Mouse (Mus musculus) kidney, postnatal 10 days (tissue): ENCODE measurements at regions not wholly inside any gene's neighbourhood (a gene's known extent, or its start where the extent isn't known, plus 50 kb on each side); places are given as distances from the start of the nearest gene placed in this dataset.

Experiments used
- DNase-seq: peaks from one replicate; pipeline ENCODE4 v3.0.0; 2021; ENCODE audit warnings: mixed read lengths

GRCm38 (mm10) chr4:58728641-58729040 lies 58.9 kb downstream of the Olfr267 start:
- no peak for DNase-seq

GRCm38 (mm10) chr4:58726424-58726823 lies 61.1 kb downstream of the Olfr267 start:
- DNase-seq = no peak

GRCm38 (mm10) chr4:58722772-58723171 lies 64.7 kb downstream of the Olfr267 start:
- no peak for DNase-seq

GRCm38 (mm10) chr4:58720682-58721081 lies 66.8 kb downstream of the Olfr267 start:
- DNase-seq = no peak

- no peak for DNase-seq
Observed at GRCm38 (mm10) chr4:58716426-58716825, 71.1 kb downstream of the Olfr267 start.

GRCm38 (mm10) chr4:58715846-58716245 lies 71.7 kb downstream of the Olfr267 start:
- DNase-seq = no peak

- peak; percentile 50 for DNase-seq
Observed at GRCm38 (mm10) chr4:58714221-58714620, 73.3 kb downstream of the Olfr267 start.

GRCm38 (mm10) chr4:58712875-58713274 lies 74.6 kb downstream of the Olfr267 start:
- DNase-seq = no peak

- no peak for DNase-seq
Observed at GRCm38 (mm10) chr4:58712166-58712565, 75.3 kb downstream of the Olfr267 start.

GRCm38 (mm10) chr4:58699236-58699798 lies 88.2 kb downstream of the Olfr267 start:
- no peak for DNase-seq

GRCm38 (mm10) chr4:58698828-58699227 lies 88.7 kb downstream of the Olfr267 start:
- DNase-seq = no peak

GRCm38 (mm10) chr4:58696684-58697083 lies 90.8 kb downstream of the Olfr267 start:
- DNase-seq = peak; percentile 18

GRCm38 (mm10) chr4:58695281-58695680 lies 92.2 kb downstream of the Olfr267 start:
- no peak for DNase-seq

- no peak for DNase-seq
Observed at GRCm38 (mm10) chr4:58693018-58693417, 94.5 kb downstream of the Olfr267 start.

GRCm38 (mm10) chr4:58681926-58682325 lies 105.6 kb downstream of the Olfr267 start:
- DNase-seq = no peak

- no peak for DNase-seq
Observed at GRCm38 (mm10) chr4:58677701-58678385, 109.7 kb downstream of the Olfr267 start.

GRCm38 (mm10) chr4:58671406-58672035 lies 116.0 kb downstream of the Olfr267 start:
- DNase-seq = no peak

- DNase-seq = peak; percentile 31
Observed at GRCm38 (mm10) chr4:58670906-58671250, 116.6 kb downstream of the Olfr267 start.

GRCm38 (mm10) chr4:58670107-58670905 lies 116.6 kb upstream of the Lpar1 start:
- DNase-seq = peak; percentile 58

GRCm38 (mm10) chr4:58668368-58669153 lies 114.9 kb upstream of the Lpar1 start:
- DNase-seq = no peak

GRCm38 (mm10) chr4:58663628-58664205 lies 110.0 kb upstream of the Lpar1 start:
- no peak for DNase-seq

GRCm38 (mm10) chr4:58661781-58662293 lies 108.1 kb upstream of the Lpar1 start:
- peak; percentile 22 for DNase-seq
